8 mouse cellular contexts compared by ENCODE assay signal in genomic region chr16:76372045-76372940, GRCm38 (mm10). TPM values are rescaled to one million over a fixed set of nuclear protein-coding genes. Genes with fewer than 3 reads are reported as not detected.
A peak's percentile ranks its signal among the peaks of the same experiment; 100 is the strongest.
DNase-seq lines count a peak whose midpoint lies in the region; ATAC-seq and TF ChIP-seq lines count a peak whose summit lies in the region.

No protein-coding gene starts in this region.

- no peaks in the 10 kb centered on the region for H3K36me3 ChIP-seq in ES-E14 (ENCODE audit: control insufficient read depth, insufficient read depth, low read length, poor library complexity, severe bottlenecking)
- H3K36me3 ChIP-seq in forebrain, embryonic 14.5 days (ENCODE audit: control insufficient read depth, insufficient read depth, low read length) = no peaks in the 10 kb centered on the region
- H3K36me3 ChIP-seq in lung, embryonic 16.5 days (ENCODE audit: control insufficient read depth, insufficient read depth, low read length) = no peaks in the 10 kb centered on the region

- intact Hi-C loops in heart, postnatal 14 days (cut with DNase I) = loop anchor here (5.0 to 10.0 kb wide), 4 partner anchors 75 to 605 kb away; partner anchors contain the start of gene Hspa13

- peak; percentile 74 for ATAC-seq in forebrain, embryonic 14.5 days
- ATAC-seq in lung, embryonic 16.5 days (ENCODE audit: low read depth) = peak; percentile 59

- H3K9ac ChIP-seq in ES-E14 (ENCODE audit: insufficient read depth, low read depth, low read length, poor library complexity, severe bottlenecking) = peak overlapping the region; percentile 88
- peak overlapping the region; percentile 86 for H3K9ac ChIP-seq in forebrain, embryonic 14.5 days (ENCODE audit: low read length)
- H3K9ac ChIP-seq in lung, embryonic 16.5 days (ENCODE audit: low read length) = peak overlapping the region; percentile 97

- under 1% methylated on average over 53 of the region's 102 CpGs for WGBS in forebrain, embryonic 14.5 days
- WGBS in lung, embryonic 16.5 days = 2% methylated on average over 44 of the region's 102 CpGs

- H3K4me1 ChIP-seq in ES-E14 (ENCODE audit: control insufficient read depth in 2 of 2, insufficient read depth in 2 of 2, low read length in 2 of 2, poor library complexity in 1 of 2) = no peaks in the 10 kb centered on the region; a peak in 3 of 4 replicates
- peaks cover 14% of the 10 kb centered on the region for H3K4me1 ChIP-seq in forebrain, embryonic 14.5 days (ENCODE audit: control insufficient read depth, insufficient read depth, low read length)
- H3K4me1 ChIP-seq in lung, embryonic 16.5 days (replicated peaks; ENCODE audit: control insufficient read depth, insufficient read depth, low read length) = peaks cover 31% of the 10 kb centered on the region

- peak overlapping the region; percentile 71 for H3K4me2 ChIP-seq in forebrain, embryonic 14.5 days (ENCODE audit: low read length)
- peak overlapping the region; percentile 70 for H3K4me2 ChIP-seq in lung, embryonic 16.5 days (ENCODE audit: low read depth, low read length)

- H3K4me3 ChIP-seq in ES-E14 (ENCODE audit: insufficient read depth in 1 of 2, low read depth in 1 of 2, low read length in 2 of 2, poor library complexity in 1 of 2, severe bottlenecking in 1 of 2) = peak overlapping the region; percentile 83 to 87
- peak overlapping the region; percentile 71 for H3K4me3 ChIP-seq in forebrain, embryonic 14.5 days (ENCODE audit: low read depth, low read length)
- peak overlapping the region; percentile 84 for H3K4me3 ChIP-seq in lung, embryonic 16.5 days (ENCODE audit: low read length)

- DNase-seq in ES-E14 (ENCODE audit: low read depth, low spot score) = no peak
- DNase-seq in cerebellum, adult 11 months = peak; percentile 63
- DNase-seq in forebrain, embryonic 14.5 days (ENCODE audit: low spot score) = peak; percentile 68
- DNase-seq in heart, postnatal 14 days = peak; percentile 80 to 82
- peak; percentile 53 to 66 for DNase-seq in layer of hippocampus, adult 18-20 months (ENCODE audit: low spot score in 2 of 2)
- peak; percentile 55 for DNase-seq in ovary, postnatal 14 days (ENCODE audit: low spot score)
- DNase-seq in thymus, postnatal 25 days = peak; percentile 78

- no peaks in the 10 kb centered on the region for H3K9me3 ChIP-seq in ES-E14 (ENCODE audit: control insufficient read depth, insufficient read depth, low read depth, low read length)
- no peaks in the 10 kb centered on the region for H3K9me3 ChIP-seq in forebrain, embryonic 14.5 days (replicated peaks; ENCODE audit: control insufficient read depth, low read length)
- no peaks in the 10 kb centered on the region for H3K9me3 ChIP-seq in lung, embryonic 16.5 days (ENCODE audit: control insufficient read depth, low read length)

- no peak overlapping the region for H3K27ac ChIP-seq in ES-E14 (ENCODE audit: insufficient read depth, low read depth, low read length, poor library complexity, severe bottlenecking)
- H3K27ac ChIP-seq in forebrain, embryonic 14.5 days (ENCODE audit: low read depth, low read length) = peak overlapping the region; percentile 96
- H3K27ac ChIP-seq in lung, embryonic 16.5 days (ENCODE audit: low read length) = peak overlapping the region; percentile 99

- H3K27me3 ChIP-seq in forebrain, embryonic 14.5 days (replicated peaks; ENCODE audit: control insufficient read depth, insufficient read depth, low read length) = no peaks in the 10 kb centered on the region
- H3K27me3 ChIP-seq in lung, embryonic 16.5 days (ENCODE audit: control insufficient read depth, insufficient read depth, low read depth, low read length) = no peaks in the 10 kb centered on the region

- in situ Hi-C loops in ES-E14 (cut with MboI; ENCODE audit: low sequenced_read_pairs in 2 of 2, unreplicated experiment in 2 of 2) = no loop called here

TF ChIP-seq in ES-E14, 5 proteins besides CTCF, POLR2A, EP300 and RAD21:
- no peak for TF ChIP-seq HCFC1 (IDR thresholded peaks at IDR 0.05; ENCODE audit: borderline replicate concordance, insufficient read depth, low read length)
- no peak for TF ChIP-seq CHD2 (IDR thresholded peaks at IDR 0.05; ENCODE audit: low read depth, low read length)
- TF ChIP-seq ZC3H11A (IDR thresholded peaks at IDR 0.05; ENCODE audit: borderline replicate concordance, low read depth, low read length) = no peak
- TF ChIP-seq MAFK (IDR thresholded peaks at IDR 0.05; ENCODE audit: insufficient read depth, low read depth, low read length) = no peak
- no peak for TF ChIP-seq ZNF384 (IDR thresholded peaks at IDR 0.05; ENCODE audit: low read depth, low read length)

RNA-seq across cellular contexts. Expression of gene Nrip1, which starts 1.3 kb away (rescaled TPM):
- 8.4 and 11.8 TPM in 2 replicates for total RNA-seq in ES-E14 (2012; rRNA removed)
- 16.5 and 24.0 TPM in 2 replicates for polyA plus RNA-seq in forebrain, embryonic 14.5 days (2014; fragmentation: Nextera tagmentation; extraction: Ambion mirVana)
- total RNA-seq in heart, postnatal 14 days (2021) = 10 to 100 TPM; 28.7 to 29.2 TPM
- 10 to 100 TPM; 58.0 to 58.7 TPM for total RNA-seq in layer of hippocampus, adult 18-20 months (2021)
- polyA plus RNA-seq in lung, embryonic 16.5 days (2015; fragmentation: Nextera tagmentation; extraction: Ambion mirVana) = 44.3 and 45.4 TPM in 2 replicates
